Mouse (Mus musculus) layer of hippocampus, adult 11-12 months (tissue): ENCODE results near the gene Ubl5.
"Not testable (repeated sequence)": the region's sequence is repeated elsewhere in the genome, so short reads cannot be mapped to it uniquely, and the experiment has no call there.

Source experiments
- DNase-seq: peaks from one replicate; pipeline ENCODE4 v3.0.0; 2022; ENCODE audit warnings: low spot score

Gene Ubl5

DNA sequence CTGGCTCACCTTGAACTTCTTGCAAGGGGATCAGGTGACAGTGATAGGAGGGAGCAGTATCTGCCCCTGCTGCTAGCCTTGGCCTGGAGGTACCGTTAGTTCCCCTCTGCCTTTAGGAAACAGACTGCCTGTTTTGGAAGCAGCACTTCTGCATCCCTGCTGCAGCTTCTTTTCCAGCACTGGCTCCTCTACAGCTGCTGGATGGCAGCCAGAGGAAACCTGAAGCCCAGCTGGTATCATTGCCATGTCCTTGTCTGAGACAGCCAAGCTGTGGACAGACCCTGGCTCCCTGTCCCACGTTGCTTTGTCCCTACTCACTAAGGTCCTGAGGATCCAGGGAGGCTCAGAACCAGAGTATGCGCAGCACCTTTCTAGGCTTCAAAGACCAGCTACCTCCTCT is 14.9 kb downstream of the Ubl5 start:
- DNase-seq, result no peak

DNA sequence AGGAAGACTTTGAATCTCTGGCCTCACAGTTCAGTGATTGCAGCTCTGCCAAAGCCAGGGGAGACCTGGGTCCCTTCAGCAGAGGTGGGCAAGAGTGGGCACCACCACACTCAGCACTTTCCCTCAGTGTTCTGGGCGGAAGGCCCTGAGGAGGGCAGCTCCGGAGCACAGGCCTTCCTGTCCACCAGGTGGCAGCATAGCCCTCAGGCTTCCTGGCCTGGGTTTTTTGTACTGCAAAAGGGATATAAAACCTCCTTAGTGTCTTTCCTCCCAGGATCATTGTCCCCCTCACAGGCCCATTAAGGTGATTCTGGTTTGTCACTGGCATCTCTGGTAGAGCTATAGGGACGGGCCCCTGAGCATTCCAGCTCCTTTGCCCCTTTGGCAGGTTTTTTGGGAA is 19.6 kb downstream of the Ubl5 start:
- peak; percentile 73 for DNase-seq

DNA sequence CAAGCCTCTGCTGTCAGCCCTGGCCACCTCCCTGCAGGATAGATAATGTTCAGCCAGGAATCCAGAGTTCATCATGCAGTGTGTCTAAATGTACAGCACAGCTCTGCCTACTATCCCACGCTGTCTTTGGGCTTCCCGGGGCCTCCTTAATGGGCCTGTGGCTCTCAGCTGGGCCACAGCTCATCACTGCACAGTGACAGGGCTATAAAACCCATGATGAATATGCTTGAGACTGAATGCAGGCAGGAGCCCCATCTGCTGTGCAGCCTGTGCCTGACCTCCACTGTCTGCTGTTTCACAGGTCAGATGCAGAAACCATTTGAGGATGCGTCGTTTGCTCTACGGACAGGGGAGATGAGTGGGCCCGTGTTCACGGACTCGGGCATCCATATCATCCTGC is 20.2 kb downstream of the Ubl5 start:
- no peak for DNase-seq

DNA sequence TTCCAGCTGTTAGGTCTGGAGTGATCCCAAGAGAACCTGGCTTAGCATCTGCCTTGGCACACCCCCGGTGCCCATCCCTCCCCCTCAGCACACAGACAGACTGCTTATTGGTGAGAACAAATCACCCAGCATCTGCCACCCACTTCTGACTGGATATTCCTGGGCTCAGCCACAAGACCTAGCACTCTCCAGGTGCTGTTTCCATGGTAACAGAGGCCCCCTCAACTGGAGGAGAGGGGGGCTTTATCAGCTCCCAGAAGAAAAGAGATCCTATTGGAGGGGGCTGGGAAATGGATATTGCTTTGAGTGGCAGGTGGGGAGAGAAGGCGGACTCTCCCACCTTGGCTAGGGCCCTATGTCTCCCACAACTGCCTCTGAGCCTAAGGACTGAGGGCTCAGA is 21.3 kb downstream of the Ubl5 start:
- peak; percentile 72 for DNase-seq

DNA sequence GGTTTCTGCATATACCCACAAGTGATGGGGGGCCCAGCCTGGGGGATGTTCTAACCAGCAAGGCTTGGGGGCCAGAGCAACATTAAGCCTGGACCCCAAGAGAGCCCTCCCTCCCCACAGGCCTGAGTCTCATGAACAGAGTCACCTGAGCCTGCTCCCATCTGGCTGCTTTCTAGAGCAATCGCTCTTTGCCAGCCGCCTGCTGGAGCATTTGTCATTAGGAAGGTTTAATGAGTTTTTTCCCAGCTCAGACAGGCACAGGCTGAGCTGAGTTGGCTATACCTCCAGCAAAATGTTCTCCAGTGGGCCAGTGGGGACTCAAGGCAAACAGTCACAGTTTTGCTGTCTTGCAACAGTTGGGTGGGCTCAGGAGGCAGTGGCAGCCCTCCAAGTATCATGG is 21.7 kb downstream of the Ubl5 start:
- DNase-seq, result peak; percentile 67

DNA sequence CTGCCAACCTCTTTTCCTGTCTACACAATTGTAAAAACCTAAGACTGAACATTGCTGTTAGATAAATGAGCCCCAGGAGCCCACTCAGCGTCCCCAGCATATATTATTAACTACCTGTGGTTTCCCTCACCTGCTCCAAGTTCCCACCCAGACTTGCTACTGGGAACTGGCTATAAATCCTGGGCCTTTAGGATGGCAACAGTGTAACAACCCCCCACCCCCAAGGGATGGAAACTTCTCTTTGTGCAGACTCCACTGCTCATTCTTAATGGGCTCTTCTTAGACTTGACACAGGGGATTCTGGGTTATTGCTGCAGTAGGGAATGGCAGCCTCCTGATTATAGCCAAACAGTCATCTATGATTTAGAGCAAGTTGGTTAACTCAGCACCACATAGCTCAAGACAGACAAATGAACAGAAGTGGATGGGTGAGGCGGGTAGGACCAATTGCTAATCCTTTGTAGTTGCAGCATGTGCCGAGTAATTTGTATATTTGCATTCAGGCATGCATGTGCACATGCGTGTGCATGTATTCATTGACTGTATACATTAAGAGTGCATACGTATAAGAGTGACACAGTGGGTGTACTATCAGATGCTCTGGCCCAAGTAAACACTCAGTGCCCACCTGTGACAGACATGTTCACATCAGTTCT is 22.4 kb downstream of the Ubl5 start:
- DNase-seq, result no peak

DNA sequence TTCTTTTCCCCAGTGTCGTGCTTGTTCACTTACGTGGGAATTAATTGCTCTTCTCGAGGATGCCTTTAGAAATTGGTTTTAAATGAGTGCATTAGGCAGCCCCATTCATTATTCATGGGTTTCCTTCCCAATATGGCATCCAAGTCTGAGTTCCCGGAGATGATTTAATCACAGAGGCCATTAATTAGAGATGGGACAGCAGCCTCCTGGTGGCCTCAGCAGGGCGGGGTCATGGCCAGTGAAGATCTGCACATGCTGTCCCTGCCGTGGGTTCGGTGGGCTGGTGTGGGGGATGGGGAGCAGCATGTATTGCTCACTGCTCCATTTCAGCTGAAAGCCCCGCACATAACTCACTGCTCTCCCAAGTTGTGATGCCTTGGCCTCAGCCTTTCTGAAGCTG is 23.2 kb downstream of the Ubl5 start:
- DNase-seq, result no peak

DNA sequence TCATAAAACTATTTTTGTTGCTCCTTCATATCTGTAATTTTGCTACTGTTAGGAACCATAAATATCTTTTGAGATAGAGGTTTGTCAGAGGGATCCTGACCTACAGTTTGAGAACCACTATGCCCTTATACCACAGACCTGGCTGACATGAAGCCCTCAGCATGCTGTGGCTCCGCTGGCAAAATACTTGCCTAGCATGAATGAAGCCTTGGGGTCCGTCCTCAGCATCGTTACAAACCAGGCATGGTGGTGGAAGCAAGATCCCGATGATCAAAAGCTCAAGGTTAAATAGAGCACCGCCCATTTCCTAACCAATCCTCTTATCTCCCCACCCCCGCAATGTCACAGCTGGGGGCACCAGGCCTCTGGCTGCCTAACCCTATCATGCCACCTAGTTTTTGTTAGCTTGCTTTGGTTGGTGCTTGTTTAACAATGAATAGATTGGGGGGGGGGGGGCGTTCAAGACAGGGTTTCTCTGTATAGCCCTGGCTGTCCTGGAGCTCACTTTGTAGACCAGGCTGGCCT is 23.9 kb downstream of the Ubl5 start:
- no peak for DNase-seq

DNA sequence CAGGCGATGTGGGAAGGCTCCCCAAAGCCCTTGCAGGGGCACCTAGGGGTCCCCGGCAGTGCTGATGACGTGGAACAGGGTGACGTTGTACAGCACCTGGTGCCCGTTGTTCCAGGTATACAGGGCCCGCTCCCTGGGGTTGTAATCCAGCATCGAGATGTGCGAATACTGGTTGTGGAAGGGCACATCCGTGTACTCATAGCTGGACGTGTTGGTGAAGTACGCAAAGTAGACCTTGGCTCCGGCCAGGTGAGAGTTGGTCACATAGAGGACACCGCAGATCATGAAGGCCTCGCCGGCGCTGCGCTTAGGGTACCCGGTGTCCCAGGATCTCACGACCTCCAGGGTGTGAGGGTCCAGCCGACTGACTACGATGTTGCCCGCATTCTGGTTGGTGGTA is 25.4 kb downstream of the Ubl5 start:
- no peak for DNase-seq

DNA sequence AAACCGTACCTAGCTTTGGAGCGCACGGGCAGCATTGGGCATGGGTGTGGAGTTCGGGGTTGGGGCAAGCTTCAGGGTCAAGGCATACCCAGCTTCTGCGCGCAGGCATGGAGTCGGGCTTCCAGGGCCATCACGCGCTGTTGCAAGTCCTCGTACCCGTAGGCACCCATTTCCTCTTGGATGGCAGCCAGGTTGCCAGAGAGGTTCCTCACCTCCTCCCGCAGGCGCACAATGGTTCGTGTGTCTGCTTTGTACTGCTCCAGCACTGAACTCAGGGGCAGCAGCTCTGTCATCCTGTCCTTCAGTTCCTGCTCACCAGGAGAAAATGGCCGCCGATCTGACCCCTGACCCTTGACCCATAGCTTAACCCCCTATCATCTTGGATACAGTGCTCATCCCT is 29.4 kb downstream of the Ubl5 start:
- DNase-seq, result no peak

DNA sequence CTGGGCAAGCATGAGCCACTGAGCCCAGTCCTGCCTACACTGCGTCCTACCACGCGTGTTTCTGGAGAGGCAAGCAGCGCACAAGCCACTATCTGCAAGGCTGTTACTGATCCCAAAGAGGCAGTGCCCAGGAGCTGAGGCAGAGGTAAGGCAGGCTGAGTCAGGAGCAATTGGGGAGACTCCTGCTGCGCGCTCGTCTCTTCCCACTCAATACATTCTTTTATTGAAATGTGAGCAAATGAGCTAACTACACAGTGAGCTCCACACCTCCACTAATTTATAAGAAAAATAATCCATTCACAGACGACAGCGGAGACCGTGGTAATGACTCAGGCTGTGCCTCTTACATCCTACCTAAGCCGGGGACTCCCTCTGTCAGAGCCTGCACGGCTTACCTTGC is 35.2 kb downstream of the Ubl5 start:
- DNase-seq, result no peak

DNA sequence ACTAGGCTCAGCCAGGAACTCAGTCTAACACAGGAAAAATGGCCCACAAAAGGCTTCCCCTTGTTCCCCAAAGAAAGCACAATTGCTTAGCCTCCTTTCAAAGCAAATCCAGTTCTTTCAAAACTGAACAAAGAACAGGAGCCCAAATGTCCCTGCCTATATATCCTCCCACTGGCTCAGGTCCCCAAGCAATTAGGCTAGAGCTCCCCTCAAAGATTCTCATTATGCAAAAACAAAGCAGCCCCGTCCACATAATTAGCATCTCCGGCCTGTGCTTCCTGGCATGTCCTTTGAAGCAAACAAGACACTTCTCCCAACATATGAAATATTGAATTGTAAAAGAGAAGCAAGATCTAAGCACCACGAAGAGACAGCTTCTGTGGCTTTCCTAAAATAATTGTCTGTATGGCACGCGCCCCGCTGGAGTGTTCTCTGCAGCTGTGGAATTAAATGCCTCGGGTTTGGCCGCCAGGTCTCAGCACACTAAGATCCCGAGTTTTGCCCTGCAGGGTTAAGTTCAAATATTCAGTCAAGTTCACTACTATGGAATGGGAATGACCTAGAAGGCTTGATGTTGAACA is 37.8 kb downstream of the Ubl5 start:
- no peak for DNase-seq

DNA sequence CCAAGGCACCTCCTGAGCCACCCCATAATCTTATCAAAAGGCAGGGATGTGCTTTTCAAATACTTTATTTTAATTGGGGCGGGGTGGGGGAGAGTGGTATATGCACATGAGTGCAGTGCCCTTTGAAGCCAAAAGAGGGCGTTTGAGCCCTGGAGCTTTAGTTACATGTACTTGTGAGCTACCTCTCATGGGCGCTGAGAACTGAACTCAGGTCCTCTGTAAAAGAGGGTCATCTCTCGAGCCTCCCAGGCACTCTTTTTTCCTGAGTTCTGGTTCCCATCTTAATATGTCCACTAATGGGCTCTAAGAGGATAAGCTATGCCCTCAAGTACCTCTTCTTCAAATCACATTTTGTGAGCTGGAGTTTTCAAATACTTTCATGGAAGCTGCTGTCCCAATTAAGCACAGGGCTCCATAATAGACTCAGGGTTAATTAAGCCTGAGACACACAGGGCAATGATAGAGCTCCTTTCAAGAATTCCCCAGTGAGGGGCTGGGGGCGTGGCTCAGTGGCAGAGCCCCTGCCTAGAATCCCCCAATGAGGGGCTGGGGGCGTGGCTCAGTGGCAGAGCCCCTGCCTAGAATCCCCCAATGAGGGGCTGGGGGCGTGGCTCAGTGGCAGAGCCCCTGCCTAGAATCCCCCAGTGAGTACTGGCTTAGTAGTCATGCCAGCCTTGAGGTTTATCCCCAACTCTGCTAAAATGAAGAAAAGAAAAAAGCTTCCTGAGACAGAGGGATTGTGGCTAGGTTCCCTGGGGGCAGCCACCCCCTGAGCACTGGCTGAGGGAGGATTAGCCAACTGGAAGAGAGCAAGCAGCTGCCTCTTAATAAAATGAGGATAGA is 39.1 kb downstream of the Ubl5 start:
- DNase-seq, result no peak

DNA sequence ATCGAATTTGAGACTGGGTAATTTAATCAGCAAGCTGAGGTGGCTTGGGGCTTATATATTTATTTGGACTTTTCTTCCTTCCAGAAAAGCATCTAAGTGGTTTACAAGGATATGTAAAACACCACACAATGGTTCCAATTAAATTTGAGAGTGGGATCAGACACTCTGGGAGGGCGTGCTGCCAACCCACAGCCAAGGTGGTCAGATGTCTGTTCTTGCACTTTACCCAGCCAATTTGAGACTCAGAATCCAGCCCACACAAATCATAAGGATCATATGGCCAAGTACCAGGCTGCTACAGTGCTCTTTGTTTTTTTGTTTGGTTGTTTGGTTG is 39.7 kb downstream of the Ubl5 start:
- DNase-seq, result no peak

DNA sequence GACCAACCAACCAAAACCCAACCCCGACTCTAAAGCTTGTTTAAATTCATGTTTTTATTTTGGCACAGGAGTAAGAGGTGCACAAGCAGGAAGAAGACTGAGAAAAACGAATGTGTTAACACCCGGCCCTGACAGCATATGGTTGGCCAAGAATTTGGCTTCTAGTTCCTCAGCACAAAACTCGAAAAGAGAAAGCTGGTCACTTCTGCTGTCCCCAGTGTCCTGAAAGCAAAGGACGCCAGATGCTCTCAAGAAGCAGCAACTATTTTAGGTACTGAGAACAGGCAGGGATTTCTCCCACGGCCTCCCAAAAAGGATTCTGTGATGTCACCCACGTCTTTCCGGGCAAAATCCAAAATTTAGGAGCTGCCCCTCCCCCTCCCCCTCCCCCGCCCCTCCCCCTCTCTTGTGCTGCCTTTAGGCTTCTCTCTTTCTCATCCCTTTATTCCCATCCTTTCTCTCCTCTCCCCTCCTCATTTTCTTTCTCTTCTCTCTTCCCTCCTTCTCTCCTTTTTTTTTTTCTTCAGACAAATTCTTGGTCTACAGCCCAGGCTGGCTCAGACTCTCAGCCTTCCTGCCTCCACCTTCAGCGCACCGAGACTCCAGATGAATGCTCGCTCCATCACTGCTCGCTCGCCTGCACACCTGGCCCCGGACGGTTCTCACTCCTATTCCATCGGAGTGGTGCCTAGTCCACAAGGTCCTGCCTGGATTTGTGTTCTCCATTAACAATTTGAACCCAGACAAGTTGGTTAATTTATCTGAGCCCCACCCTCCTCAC is 42.6 kb downstream of the Ubl5 start:
- peak; percentile 42 for DNase-seq

DNA sequence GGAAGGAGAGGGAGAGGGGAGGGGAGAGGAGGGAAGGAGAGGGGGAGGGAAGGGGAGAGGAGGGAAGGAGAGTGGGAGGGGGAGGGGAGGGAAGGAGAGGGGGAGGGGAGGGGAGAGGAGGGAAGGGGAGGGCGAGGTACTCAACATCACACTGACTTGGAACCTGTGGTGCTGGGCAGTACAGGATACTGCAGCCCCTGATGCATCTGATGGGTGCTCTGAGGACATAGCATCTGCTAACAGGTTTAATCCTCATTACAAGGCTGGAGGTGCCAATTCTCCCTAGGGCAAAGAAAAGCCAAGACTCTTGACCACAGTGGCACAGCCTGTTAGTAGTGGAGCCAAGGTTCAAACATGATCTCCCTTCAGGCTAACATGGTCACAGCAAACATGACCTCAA is 46.7 kb downstream of the Ubl5 start:
- no peak for DNase-seq

DNA sequence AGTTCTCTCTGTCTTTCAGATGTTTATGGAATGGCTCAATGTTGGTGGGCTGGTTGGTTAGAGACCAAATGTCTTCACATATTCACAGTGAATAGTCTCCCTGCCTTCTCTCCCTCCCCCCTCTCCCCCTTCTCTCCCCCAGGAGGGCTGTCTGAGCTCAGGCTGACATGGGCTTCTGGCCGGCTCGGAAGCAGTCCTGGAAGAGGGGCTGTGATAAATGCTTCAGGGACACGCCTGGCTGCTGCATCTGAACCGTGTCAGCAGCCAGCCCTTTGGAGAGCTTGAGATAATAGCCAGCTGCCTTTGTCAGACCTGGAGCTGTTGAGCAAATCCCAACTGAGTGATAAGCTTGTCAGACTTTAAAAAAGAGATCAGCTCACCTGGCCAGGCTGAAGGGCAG is 47.2 kb downstream of the Ubl5 start:
- DNase-seq, result no peak

DNA sequence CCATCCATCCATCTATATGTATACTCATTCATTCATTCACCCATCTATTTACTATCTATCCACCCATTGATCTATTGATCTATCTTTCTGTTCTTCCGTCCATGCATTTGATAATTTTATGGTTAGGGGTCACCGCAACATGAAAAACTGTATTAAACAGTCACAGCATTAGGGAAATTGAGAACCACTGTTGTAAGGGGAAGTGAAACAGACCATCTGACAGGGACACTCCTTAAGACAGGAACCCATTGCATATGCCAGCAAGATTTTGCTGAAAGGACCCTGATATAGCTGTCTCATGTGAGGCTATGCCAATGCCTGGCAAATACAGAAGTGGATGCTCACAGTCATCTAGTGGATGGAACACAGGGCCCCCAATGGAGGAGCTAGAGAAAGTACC is 47.8 kb downstream of the Ubl5 start:
- not testable (repeated sequence) for DNase-seq

DNA sequence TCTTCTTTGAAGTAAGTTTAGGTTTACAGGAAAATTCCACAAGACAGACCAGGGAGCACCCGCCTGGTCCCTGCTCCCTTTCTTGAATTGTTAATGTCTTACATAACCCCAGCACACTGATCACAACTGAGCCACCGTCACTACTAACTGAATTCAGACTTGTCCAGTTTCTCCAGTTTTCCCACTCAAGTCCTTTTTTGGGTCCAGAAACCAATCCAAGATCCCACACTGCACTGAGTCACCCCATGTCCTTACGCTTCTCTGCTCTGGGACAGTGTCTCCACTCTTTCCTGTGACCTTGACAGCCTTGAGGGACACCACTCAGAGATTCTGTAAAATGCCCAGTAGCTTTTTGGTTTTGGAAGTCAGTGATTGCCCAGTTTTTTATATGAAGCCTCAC is 50.2 kb downstream of the Ubl5 start:
- no peak for DNase-seq

DNA sequence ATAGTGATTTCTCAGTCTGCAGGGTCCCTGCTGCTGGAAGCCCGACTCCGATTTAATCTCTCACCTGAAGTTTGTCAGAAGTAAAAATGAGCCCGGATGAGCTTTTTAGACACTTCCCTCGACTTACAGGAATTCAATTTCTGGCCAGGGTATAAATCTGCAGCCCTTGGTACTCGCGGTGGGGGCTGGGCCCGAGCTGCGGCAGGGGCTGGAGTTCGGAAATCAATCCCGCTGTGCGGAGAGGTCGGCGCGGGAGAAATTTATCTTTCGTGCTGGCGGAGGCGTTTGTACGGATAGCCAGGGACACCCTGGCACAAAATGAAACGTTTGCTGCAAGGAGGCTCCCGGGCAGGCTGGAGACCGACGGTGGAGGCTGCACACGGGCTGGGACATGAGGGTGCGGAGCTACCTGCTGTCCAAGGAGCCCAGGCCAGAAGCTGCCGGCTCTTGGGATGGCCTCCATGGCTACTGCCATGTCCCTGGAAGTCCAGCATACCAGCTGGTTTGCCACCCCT is 52.1 kb downstream of the Ubl5 start:
- no peak for DNase-seq

DNA sequence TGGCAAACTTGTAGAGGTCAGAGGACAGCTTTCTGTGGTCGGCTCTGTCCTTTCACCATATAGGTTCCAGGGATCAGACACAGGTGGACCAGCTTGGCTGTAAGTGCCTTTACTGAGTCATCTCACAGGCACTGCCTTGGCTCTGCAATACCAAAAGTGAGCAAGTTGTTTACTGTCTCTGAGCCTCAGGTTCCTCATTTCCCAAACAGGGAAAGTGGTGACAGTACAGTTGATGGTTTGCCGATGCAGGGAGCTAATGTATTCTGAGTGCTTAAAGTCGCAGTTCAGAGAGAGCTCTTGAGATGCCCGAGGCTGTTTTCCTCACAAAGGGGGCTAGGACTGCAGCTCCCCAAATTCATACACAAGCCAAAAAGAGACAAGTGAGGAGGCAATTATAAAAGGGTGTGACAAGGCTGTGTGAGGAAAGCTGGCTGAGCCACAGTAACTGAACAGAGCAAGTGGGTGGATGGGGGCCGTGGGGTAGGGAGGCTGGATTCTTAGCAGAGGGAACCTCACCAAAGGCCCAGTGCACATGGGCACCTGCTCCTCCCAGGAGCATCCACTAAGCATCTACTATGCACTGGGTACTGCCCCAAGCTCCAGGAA is 53.5 kb downstream of the Ubl5 start:
- no peak for DNase-seq
